Mouse (Mus musculus): ENCODE data around the gene Ank3. TPM values are rescaled to one million over a fixed set of nuclear protein-coding genes. Genes with fewer than 3 reads are reported as not detected.

Ank3 gene
- polyA plus RNA-seq, 1 experiment from 2014 or later, result 13.4 TPM

DNA sequence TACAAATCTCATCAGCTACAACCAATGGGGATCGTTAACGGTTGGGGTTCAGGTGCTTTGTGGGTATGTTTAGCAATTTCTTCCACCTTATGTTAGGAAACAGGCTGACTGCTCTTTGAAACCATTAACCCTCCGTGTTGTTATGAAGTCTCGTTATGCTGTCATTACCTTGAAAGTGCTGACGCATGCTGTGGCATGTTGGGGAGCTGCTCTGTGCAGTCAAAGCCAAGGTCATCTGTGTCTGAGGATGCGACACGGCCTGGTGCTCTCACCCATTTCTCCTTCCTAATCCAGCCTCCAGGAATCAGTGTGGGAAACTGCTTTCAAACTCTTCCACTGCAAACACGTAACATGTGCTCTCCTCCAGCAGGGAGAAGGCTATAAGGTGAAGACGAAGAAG, 616.6 kb downstream of the Ank3 start:
- H3K9me3 ChIP-seq (ENCODE audit: control insufficient read depth, low read length), result no peaks in the 10 kb centered on the region
- H3K27ac ChIP-seq (ENCODE audit: low read depth, low read length), result no peak overlapping the region
- no peaks in the 10 kb centered on the region for H3K27me3 ChIP-seq (replicated peaks; ENCODE audit: control insufficient read depth, insufficient read depth, low read length)
- no peak for DNase-seq (ENCODE audit: low spot score)
- no peak overlapping the region for H3K4me2 ChIP-seq
- no peaks in the 10 kb centered on the region for H3K36me3 ChIP-seq (ENCODE audit: control insufficient read depth, insufficient read depth, low read length)
- no peaks in the 10 kb centered on the region for H3K4me1 ChIP-seq (replicated peaks; ENCODE audit: control insufficient read depth, insufficient read depth, low read length)
- no peak for ATAC-seq (replicated peaks; ENCODE audit: low FRiP score)
- WGBS, result 87% methylated on average over 9 of the region's 9 CpGs
- no peak overlapping the region for H3K4me3 ChIP-seq (ENCODE audit: low read depth, low read length)
- H3K9ac ChIP-seq (ENCODE audit: low read depth, low read length), result no peak overlapping the region

DNA sequence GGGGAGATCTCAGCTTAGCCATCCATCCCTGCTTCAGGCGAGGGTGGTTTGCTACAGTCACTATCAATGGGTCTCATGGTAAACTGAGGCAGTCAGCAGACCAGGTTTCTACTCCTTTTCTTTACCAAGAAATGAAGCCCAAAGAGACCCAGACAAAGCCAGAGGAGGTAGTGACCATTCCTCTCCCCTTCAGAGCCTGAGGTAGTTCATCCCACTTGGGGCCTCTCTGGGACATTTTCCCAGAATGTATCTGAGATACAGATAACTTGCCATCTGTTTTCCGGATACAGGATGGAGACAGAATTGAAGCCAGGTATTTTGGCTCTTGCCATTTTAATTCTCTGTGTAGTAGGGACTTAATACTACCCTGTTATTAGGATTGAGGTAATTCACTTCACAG, 620.1 kb downstream of the Ank3 start:
- no peaks in the 10 kb centered on the region for H3K4me1 ChIP-seq (replicated peaks; ENCODE audit: control insufficient read depth, insufficient read depth, low read length)
- no peaks in the 10 kb centered on the region for H3K27me3 ChIP-seq (replicated peaks; ENCODE audit: control insufficient read depth, insufficient read depth, low read length)
- H3K36me3 ChIP-seq (ENCODE audit: control insufficient read depth, insufficient read depth, low read length), result no peaks in the 10 kb centered on the region
- no peak overlapping the region for H3K9ac ChIP-seq (ENCODE audit: low read depth, low read length)
- H3K4me2 ChIP-seq, result no peak overlapping the region
- H3K9me3 ChIP-seq (ENCODE audit: control insufficient read depth, low read length), result no peaks in the 10 kb centered on the region
- H3K4me3 ChIP-seq (ENCODE audit: low read depth, low read length), result no peak overlapping the region
- DNase-seq (ENCODE audit: low spot score), result no peak
- no peak for ATAC-seq (replicated peaks; ENCODE audit: low FRiP score)
- no peak overlapping the region for H3K27ac ChIP-seq (ENCODE audit: low read depth, low read length)
- WGBS, result 81% methylated on average over 2 of the region's 2 CpGs

DNA sequence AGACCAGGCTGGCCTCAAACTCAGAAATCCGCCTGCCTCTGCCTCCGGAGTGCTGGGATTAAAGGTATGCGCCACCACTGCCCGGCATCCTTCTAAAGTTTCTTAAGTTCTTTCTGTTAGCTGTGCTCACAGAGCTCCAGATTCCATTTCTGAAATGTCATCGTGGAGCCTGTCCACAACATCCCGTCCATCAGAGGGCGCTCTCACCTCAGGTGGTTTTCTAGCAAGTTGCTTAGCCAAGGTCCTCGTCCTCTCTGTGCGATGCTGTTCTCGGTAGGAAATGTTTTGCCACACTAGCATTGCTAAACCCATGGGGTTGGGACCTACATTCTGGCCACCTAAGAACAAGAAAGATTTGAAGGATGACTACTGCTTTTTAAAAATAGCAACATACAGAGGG, 623.1 kb downstream of the Ank3 start:
- ATAC-seq (replicated peaks; ENCODE audit: low FRiP score) (no peak), DNase-seq (ENCODE audit: low spot score) (no peak)
- Histone ChIP-seq H3K9ac (ENCODE audit: low read depth, low read length) (no peak overlapping the region), H3K9me3 (ENCODE audit: control insufficient read depth, low read length) (no peaks in the 10 kb centered on the region), H3K27me3 (replicated peaks; ENCODE audit: control insufficient read depth, insufficient read depth, low read length) (no peaks in the 10 kb centered on the region), H3K4me1 (replicated peaks; ENCODE audit: control insufficient read depth, insufficient read depth, low read length) (no peaks in the 10 kb centered on the region), H3K27ac (ENCODE audit: low read depth, low read length) (no peak overlapping the region), H3K4me3 (ENCODE audit: low read depth, low read length) (no peak overlapping the region), H3K36me3 (ENCODE audit: control insufficient read depth, insufficient read depth, low read length) (no peaks in the 10 kb centered on the region), H3K4me2 (no peak overlapping the region)
- 80% methylated on average over 10 of the region's 10 CpGs for WGBS

DNA sequence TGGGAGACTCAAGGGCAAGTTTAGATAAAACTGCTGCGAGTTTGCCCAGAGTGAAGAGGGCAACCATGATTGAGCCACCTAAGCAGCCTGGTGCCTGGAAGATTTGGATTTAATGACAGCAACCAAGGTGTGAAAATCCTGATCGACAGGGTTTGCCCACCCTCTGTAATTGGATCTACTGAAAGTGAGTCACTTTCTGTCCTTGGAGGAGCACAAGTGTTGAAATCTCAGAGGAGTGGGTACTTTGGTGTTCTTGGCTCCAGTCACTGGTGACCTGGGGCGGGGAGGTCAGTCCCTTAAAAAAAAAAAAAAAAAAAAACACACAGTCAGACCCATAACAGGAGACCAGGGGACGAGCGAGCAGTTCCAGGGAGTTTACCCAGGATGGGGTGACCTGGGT, 624.0 kb downstream of the Ank3 start:
- 53% methylated on average over 5 of the region's 5 CpGs for whole genome bisulfite sequencing
- Histone ChIP-seq H3K27ac (ENCODE audit: low read depth, low read length) (no peak overlapping the region), H3K4me1 (replicated peaks; ENCODE audit: control insufficient read depth, insufficient read depth, low read length) (no peaks in the 10 kb centered on the region), H3K36me3 (ENCODE audit: control insufficient read depth, insufficient read depth, low read length) (no peaks in the 10 kb centered on the region), H3K9ac (ENCODE audit: low read depth, low read length) (no peak overlapping the region), H3K4me3 (ENCODE audit: low read depth, low read length) (no peak overlapping the region), H3K4me2 (no peak overlapping the region), H3K27me3 (replicated peaks; ENCODE audit: control insufficient read depth, insufficient read depth, low read length) (no peaks in the 10 kb centered on the region), H3K9me3 (ENCODE audit: control insufficient read depth, low read length) (no peaks in the 10 kb centered on the region)
- no peak for DNase-seq (ENCODE audit: low spot score)
- no peak for ATAC-seq (replicated peaks; ENCODE audit: low FRiP score)

DNA sequence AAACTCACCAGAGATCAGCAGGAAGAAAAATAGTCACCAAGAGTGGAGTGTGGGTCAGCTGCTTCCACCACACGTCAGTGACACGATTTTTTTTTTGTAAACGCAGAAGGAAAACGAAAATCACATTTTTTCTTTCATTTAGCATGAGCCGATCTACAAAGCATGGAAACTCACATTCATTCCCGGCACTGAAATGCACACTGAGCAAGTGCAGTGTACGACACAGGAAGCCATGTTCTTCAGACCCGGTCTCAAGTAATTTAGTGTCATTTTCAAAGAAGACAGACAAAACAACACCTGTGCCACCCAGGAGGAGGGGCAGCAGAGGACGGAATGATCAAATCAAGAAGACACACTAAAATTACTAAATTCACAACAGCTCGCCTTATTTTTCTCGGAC, 625.3 kb downstream of the Ank3 start:
- Histone ChIP-seq H3K9ac (ENCODE audit: low read depth, low read length) (no peak overlapping the region), H3K4me3 (ENCODE audit: low read depth, low read length) (no peak overlapping the region), H3K27ac (ENCODE audit: low read depth, low read length) (no peak overlapping the region), H3K27me3 (replicated peaks; ENCODE audit: control insufficient read depth, insufficient read depth, low read length) (no peaks in the 10 kb centered on the region), H3K4me1 (replicated peaks; ENCODE audit: control insufficient read depth, insufficient read depth, low read length) (no peaks in the 10 kb centered on the region), H3K9me3 (ENCODE audit: control insufficient read depth, low read length) (no peaks in the 10 kb centered on the region), H3K4me2 (no peak overlapping the region), H3K36me3 (ENCODE audit: control insufficient read depth, insufficient read depth, low read length) (no peaks in the 10 kb centered on the region)
- ATAC-seq (replicated peaks; ENCODE audit: low FRiP score) (no peak), DNase-seq (ENCODE audit: low spot score) (no peak)
- WGBS, result 83% methylated on average over 11 of the region's 11 CpGs

DNA sequence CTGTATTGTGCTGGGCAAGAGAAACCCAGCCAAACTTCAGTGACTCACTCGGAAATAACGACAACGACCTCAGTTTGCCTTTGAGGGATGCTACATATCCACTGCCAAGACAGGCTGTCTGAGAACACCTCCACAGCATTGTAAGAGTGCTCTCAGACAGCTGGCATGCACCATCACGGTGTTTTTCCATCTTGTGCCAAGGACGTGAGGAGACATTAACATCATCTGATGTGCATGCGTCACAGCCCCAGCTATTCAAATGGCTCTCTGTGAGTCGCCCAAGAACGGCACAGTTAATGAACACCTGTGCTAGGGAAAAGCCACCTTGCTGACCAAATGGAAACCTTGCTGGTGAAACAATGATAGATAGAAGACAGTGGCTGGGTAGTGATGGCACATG, 633.4 kb downstream of the Ank3 start:
- Histone ChIP-seq H3K4me3 (ENCODE audit: low read depth, low read length) (no peak overlapping the region), H3K4me1 (replicated peaks; ENCODE audit: control insufficient read depth, insufficient read depth, low read length) (no peaks in the 10 kb centered on the region), H3K9ac (ENCODE audit: low read depth, low read length) (no peak overlapping the region), H3K4me2 (no peak overlapping the region), H3K9me3 (ENCODE audit: control insufficient read depth, low read length) (no peaks in the 10 kb centered on the region), H3K27me3 (replicated peaks; ENCODE audit: control insufficient read depth, insufficient read depth, low read length) (no peaks in the 10 kb centered on the region), H3K36me3 (ENCODE audit: control insufficient read depth, insufficient read depth, low read length) (no peaks in the 10 kb centered on the region), H3K27ac (ENCODE audit: low read depth, low read length) (no peak overlapping the region)
- 87% methylated on average over 8 of the region's 8 CpGs for WGBS
- DNase-seq (ENCODE audit: low spot score), result no peak
- ATAC-seq (replicated peaks; ENCODE audit: low FRiP score), result no peak

DNA sequence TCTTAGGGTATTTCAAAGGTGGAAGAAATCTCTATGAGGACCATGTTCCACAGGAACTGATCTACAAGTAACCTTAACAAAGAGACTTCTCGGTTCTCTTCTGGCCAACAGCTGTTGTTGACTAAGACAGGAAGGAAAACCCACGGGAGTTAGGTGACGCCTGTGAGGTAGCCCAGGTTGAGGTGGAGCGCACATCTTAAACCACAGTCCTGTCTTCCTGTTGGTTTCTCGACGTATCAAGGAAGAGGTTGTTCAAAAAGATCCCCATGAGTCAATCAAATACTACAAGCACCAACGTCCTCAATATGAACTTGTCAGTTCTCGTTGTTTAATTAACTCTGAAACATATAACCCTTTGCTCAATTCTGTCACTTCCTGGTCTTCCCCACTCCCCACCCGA, 634.4 kb downstream of the Ank3 start:
- Histone ChIP-seq H3K27ac (ENCODE audit: low read depth, low read length) (no peak overlapping the region), H3K9ac (ENCODE audit: low read depth, low read length) (no peak overlapping the region), H3K4me2 (no peak overlapping the region), H3K9me3 (ENCODE audit: control insufficient read depth, low read length) (no peaks in the 10 kb centered on the region), H3K27me3 (replicated peaks; ENCODE audit: control insufficient read depth, insufficient read depth, low read length) (no peaks in the 10 kb centered on the region), H3K4me3 (ENCODE audit: low read depth, low read length) (no peak overlapping the region), H3K36me3 (ENCODE audit: control insufficient read depth, insufficient read depth, low read length) (no peaks in the 10 kb centered on the region), H3K4me1 (replicated peaks; ENCODE audit: control insufficient read depth, insufficient read depth, low read length) (no peaks in the 10 kb centered on the region)
- ATAC-seq (replicated peaks; ENCODE audit: low FRiP score) (no peak), DNase-seq (ENCODE audit: low spot score) (no peak)
- WGBS, result 73% methylated on average over 9 of the region's 9 CpGs

DNA sequence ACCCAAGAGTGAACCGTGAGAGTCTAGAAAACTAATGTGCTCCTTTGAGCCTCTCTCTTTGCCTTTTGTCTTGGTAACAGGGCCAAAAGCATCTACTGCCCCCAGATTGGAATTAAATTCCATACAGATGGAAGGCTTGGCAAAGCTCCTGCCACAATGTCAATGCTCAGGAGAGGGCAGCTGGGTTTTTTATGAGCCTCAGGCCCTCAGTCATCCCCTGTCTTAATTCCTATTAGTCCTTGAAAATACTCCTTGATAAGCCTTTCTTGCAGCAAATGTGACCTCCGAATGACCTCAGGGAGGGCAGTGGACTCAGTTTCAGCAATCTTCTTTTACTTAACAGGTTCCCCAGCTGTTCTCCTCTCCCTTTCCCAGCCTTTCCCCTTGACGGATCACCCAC, 635.3 kb downstream of the Ank3 start:
- Histone ChIP-seq H3K9ac (ENCODE audit: low read depth, low read length) (no peak overlapping the region), H3K4me3 (ENCODE audit: low read depth, low read length) (no peak overlapping the region), H3K27me3 (replicated peaks; ENCODE audit: control insufficient read depth, insufficient read depth, low read length) (no peaks in the 10 kb centered on the region), H3K4me2 (no peak overlapping the region), H3K9me3 (ENCODE audit: control insufficient read depth, low read length) (no peaks in the 10 kb centered on the region), H3K27ac (ENCODE audit: low read depth, low read length) (no peak overlapping the region), H3K36me3 (ENCODE audit: control insufficient read depth, insufficient read depth, low read length) (no peaks in the 10 kb centered on the region), H3K4me1 (replicated peaks; ENCODE audit: control insufficient read depth, insufficient read depth, low read length) (no peaks in the 10 kb centered on the region)
- 61% methylated on average over 3 of the region's 3 CpGs for WGBS
- ATAC-seq (replicated peaks; ENCODE audit: low FRiP score) (no peak), DNase-seq (ENCODE audit: low spot score) (no peak)

DNA sequence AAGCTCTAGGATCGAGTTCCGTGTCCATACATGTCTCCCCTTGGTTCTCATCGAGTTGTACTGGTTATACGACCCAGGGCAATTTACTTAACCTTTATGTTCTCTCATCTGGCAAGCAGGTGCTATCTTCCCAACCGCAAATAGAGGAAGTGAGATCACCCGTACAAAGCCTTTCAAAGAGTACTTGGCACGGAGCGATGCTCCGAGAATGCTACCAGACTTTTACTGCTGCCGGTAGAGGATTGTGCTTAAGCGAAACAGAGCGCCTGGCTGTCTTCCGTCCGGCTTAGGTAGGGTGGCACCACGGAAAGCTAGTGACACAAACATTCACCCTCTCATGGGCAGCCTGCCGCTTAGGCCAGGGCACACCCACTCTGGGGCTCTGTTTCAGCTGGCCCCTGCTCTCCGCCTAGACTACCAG, 641.3 kb downstream of the Ank3 start:
- no peak overlapping the region for H3K4me2 ChIP-seq
- no peaks in the 10 kb centered on the region for H3K36me3 ChIP-seq (ENCODE audit: control insufficient read depth, insufficient read depth, low read length)
- no peak overlapping the region for H3K9ac ChIP-seq (ENCODE audit: low read depth, low read length)
- no peaks in the 10 kb centered on the region for H3K4me1 ChIP-seq (replicated peaks; ENCODE audit: control insufficient read depth, insufficient read depth, low read length)
- H3K27ac ChIP-seq (ENCODE audit: low read depth, low read length), result no peak overlapping the region
- H3K9me3 ChIP-seq (ENCODE audit: control insufficient read depth, low read length), result no peaks in the 10 kb centered on the region
- WGBS, result 86% methylated on average over 17 of the region's 17 CpGs
- H3K27me3 ChIP-seq (replicated peaks; ENCODE audit: control insufficient read depth, insufficient read depth, low read length), result no peaks in the 10 kb centered on the region
- H3K4me3 ChIP-seq (ENCODE audit: low read depth, low read length), result no peak overlapping the region
- DNase-seq (ENCODE audit: low spot score), result no peak
- ATAC-seq (replicated peaks; ENCODE audit: low FRiP score), result no peak

All from liver, embryonic 11.5 days (tissue).